Mouse (Mus musculus) cortical plate, adult 2 months (tissue): Measurements from ENCODE around the gene Lin7b.

Source experiments
- CTCF ChIP-seq: fragments of 200-500 bp; IDR thresholded peaks from 2 replicates; pipeline ENCODE4 v1.5.1; 2011; ENCODE audit warnings: mild to moderate bottlenecking, control low read depth, low read length; ENCODE audit not compliant: insufficient read depth; ENCODE audit errors: extremely low read depth
- POLR2A ChIP-seq: fragments of 200-500 bp; IDR thresholded peaks from 2 replicates; pipeline ENCODE4 v1.6.1; 2011; ENCODE audit warnings: mild to moderate bottlenecking, low read length, control low read depth; ENCODE audit not compliant: insufficient read depth; ENCODE audit errors: extremely low read depth

DNA sequence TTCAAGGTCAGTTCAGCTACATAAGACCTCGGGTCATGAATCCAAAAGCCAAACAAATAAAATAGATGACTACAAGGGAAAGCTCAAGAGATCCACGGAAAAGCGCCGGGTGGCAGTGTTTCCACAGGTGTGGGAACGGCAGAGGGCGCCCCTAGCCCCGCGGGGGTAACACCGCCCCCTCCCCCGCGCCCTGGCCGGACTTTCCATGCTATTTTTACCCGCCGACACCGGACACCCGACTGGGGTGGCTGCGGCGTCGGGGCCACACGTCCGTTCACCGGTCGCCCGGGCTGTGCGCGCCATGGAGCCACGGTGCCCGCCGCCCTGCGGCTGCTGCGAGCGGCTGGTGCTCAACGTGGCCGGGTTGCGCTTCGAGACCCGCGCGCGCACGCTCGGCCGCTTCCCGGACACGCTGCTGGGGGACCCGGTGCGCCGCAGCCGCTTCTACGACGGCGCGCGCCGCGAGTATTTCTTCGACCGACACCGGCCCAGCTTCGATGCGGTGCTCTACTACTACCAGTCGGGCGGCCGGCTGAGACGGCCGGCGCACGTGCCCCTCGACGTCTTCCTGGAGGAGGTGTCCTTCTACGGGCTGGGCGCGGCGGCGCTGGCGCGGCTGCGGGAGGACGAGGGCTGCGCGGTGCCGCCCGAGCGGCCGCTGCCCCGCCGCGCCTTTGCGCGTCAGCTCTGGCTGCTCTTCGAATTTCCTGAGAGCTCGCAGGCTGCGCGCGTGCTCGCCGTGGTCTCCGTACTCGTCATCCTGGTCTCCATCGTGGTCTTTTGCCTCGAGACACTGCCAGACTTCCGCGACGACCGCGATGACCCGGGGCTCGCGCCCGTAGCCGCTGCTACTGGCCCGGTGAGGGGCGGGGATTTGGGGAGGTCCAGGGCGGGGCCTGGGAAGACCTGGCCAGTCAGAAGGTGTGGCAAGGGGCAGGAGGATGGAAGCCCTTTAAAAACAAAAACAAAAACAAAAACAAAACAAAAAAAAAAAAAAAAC is 36.1 kb upstream of the Lin7b start:
- TF ChIP-seq POLR2A (no peak), CTCF (no peak)
